Mouse (Mus musculus) megakaryocyte, adult 5-6 weeks (primary cell): ENCODE data around the gene Cry1. TPM values are rescaled to one million over a fixed set of nuclear protein-coding genes. Genes with fewer than 3 reads are reported as not detected.

Experiments
- total RNA-seq, 2 experiments: library from RNA; stranded (forward) in 1 of 2; stranded (reverse) in 1 of 2; fragments of 153-499, 151-499 nt in 1 of 2; fragments of 221-1000, 200-1000 nt in 1 of 2; gene quantifications; 2 replicates each; pipeline versions ENCODE4 v1.2.3 to v1.2.4; 2015 to 2017

The Cry1 gene
- total RNA-seq, 2 experiments from 2014 or later, result 15.7 to 19.4 TPM

Other genes starting within 250 kb of the Cry1 start
- 0.09 TPM in 1 of 2 replicates, not detected in the other for gene Fhl4, start 82.6 kb downstream of the Cry1 start, total RNA-seq (2015)
- gene Fhl4, start 82.6 kb downstream of the Cry1 start, total RNA-seq (2017), result 0.57 TPM in 1 of 2 replicates, not detected in the other
- gene Tmem263, start 82.4 kb downstream of the Cry1 start, total RNA-seq (2015), result 11.8 and 14.0 TPM in 2 replicates
- 13.0 and 14.5 TPM in 2 replicates for gene Tmem263, start 82.4 kb downstream of the Cry1 start, total RNA-seq (2017)
- gene Mterf2, start 57.0 kb downstream of the Cry1 start, total RNA-seq (2015), result 2.4 and 3.9 TPM in 2 replicates
- 1.9 and 2.2 TPM in 2 replicates for gene Mterf2, start 57.0 kb downstream of the Cry1 start, total RNA-seq (2017)
- 0.67 and 2.7 TPM in 2 replicates for gene Btbd11, start 201.8 kb upstream of the Cry1 start, total RNA-seq (2015)
- 0.37 and 0.40 TPM in 2 replicates for gene Btbd11, start 201.8 kb upstream of the Cry1 start, total RNA-seq (2017)